Comparison of ENCODE assay signal across 25 mouse cellular contexts in the genomic region with DNA sequence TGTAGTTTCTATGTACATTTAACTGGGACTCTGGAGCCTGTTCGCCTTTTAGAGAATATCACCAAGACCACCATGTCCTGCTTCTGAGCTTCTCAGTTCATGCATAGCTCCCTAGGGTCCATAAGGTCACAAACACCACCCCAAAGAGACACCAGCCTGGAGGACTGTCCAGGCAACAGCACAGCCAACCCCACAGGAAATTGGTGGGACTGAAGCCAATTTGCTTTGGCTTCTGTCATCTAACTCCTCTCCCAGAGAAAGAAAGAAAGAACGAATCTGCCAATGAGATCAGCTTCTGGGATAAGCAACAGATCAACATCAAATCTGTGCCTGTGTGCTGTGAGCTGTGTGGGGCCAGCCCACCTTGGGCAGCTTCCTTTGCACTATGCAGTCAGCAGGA.
DNase-seq lines count a peak whose midpoint lies in the region; ATAC-seq lines count a peak whose summit lies in the region.
"Had no signal": no experiment of that assay in that cellular context is flagged by ENCODE, and none has a peak within 500 bp of the region (broad histone marks: within the 10 kb centered on the region; RNA-seq: fewer than 3 reads in every experiment).

No protein-coding gene starts in this region.

- peaks cover 18% of the 10 kb centered on the region for H3K4me1 ChIP-seq in heart, embryonic 12.5 days (replicated peaks)
- H3K4me1 ChIP-seq: intestine, embryonic 15.5 days had no signal

- no peak overlapping the region for H3K4me2 ChIP-seq in heart, embryonic 12.5 days
- H3K4me2 ChIP-seq: embryonic facial prominence, embryonic 12.5 days; embryonic facial prominence, embryonic 15.5 days; heart, embryonic 11.5 days; heart, embryonic 15.5 days; hindbrain, embryonic 13.5 days; intestine, embryonic 15.5 days had no signal

- no peaks in the 10 kb centered on the region for H3K36me3 ChIP-seq in heart, embryonic 12.5 days
- H3K36me3 ChIP-seq: embryonic facial prominence, embryonic 12.5 days; embryonic facial prominence, embryonic 15.5 days; G1E; heart, embryonic 15.5 days; hindbrain, embryonic 10.5 days; hindbrain, embryonic 13.5 days; intestine, embryonic 15.5 days had no signal

- intact Hi-C loops in gastrocnemius, postnatal 14 days (cut with DNase I; ENCODE audit: low total_unique reads), result no loop called here

- H3K27me3 ChIP-seq in heart, embryonic 12.5 days (replicated peaks), result peaks cover 5% of the 10 kb centered on the region; the same call in 1 of the 2 replicates
- H3K27me3 ChIP-seq: embryonic facial prominence, embryonic 12.5 days; embryonic facial prominence, embryonic 15.5 days; heart, embryonic 15.5 days; hindbrain, embryonic 13.5 days; intestine, embryonic 15.5 days; Patski had no signal

- H3K4me3 ChIP-seq in heart, embryonic 12.5 days, result no peak overlapping the region
- H3K4me3 ChIP-seq: embryonic facial prominence, embryonic 12.5 days; embryonic facial prominence, embryonic 15.5 days; heart, adult 2 months; heart, embryonic 15.5 days; hindbrain, embryonic 10.5 days; hindbrain, embryonic 13.5 days; intestine, embryonic 15.5 days had no signal

- no peak overlapping the region for H3K9ac ChIP-seq in heart, embryonic 12.5 days
- H3K9ac ChIP-seq: embryonic facial prominence, embryonic 12.5 days; embryonic facial prominence, embryonic 15.5 days; forebrain, postnatal 0 days; heart, embryonic 15.5 days; hindbrain, embryonic 13.5 days; intestine, embryonic 15.5 days had no signal

- WGBS in heart, embryonic 12.5 days, result 61% methylated on average over 2 of the region's 2 CpGs

- H3K27ac ChIP-seq in heart, embryonic 12.5 days (ENCODE audit: poor library complexity, severe bottlenecking), result no peak overlapping the region
- H3K27ac ChIP-seq: embryonic facial prominence, embryonic 12.5 days; embryonic facial prominence, embryonic 15.5 days; heart, adult 2 months; heart, embryonic 15.5 days; hindbrain, embryonic 10.5 days; hindbrain, embryonic 13.5 days; intestine, embryonic 15.5 days had no signal

- DNase-seq in cerebellum, postnatal 10 days, result peak; percentile 46 to 48
- no peak for DNase-seq in cerebellum, postnatal 25 days
- peak; percentile 79 for DNase-seq in heart, adult 11 months
- peak; percentile 34 for DNase-seq in lung, postnatal 10 days
- DNase-seq in lung, adult 18-20 months, result no peak
- DNase-seq in gastrocnemius, postnatal 14 days, result peak; percentile 25
- DNase-seq: adrenal gland, postnatal 25 days; B cell, adult 2 months; cerebellum, adult 11-12 months; cerebellum, adult 8-10 months; forebrain, postnatal 0 days; heart, adult 2 months; kidney, adult 11 months had no signal

- H3K9me3 ChIP-seq in heart, embryonic 12.5 days (replicated peaks), result no peaks in the 10 kb centered on the region
- H3K9me3 ChIP-seq: embryonic facial prominence, embryonic 12.5 days; embryonic facial prominence, embryonic 15.5 days; heart, embryonic 15.5 days; hindbrain, embryonic 10.5 days; hindbrain, embryonic 13.5 days; intestine, embryonic 15.5 days had no signal

- ATAC-seq in heart, embryonic 12.5 days (ENCODE audit: insufficient number of reproducible peaks, low FRiP score), result no peak
- ATAC-seq: forebrain, embryonic 14.5 days; forebrain, postnatal 0 days; hindbrain, embryonic 16.5 days; intestine, embryonic 15.5 days; Patski had no signal

Comparison
In these comparisons a context has a peak if more than half of its experiments do, and no peak if none do; other contexts are left out.
1. DNase-seq: peak in cerebellum, postnatal 10 days (2 of 2), heart, adult 11 months (single experiment), lung, postnatal 10 days (single experiment) and gastrocnemius, postnatal 14 days (single experiment); none in cerebellum, postnatal 25 days (0 of 2) and lung, adult 18-20 months (0 of 2).